Mouse (Mus musculus) left cerebral cortex, postnatal 25 days (tissue): ENCODE measurements around the gene Proca1. TPM values are rescaled to one million over a fixed set of nuclear protein-coding genes. Genes with fewer than 3 reads are reported as not detected.
A peak's percentile ranks its signal among the peaks of the same experiment; 100 is the strongest.

Experiments used
- DNase-seq, 2 experiments: peaks; one replicate each; pipeline ENCODE4 v3.0.0; 2022; ENCODE audit warnings: low spot score in 2 of 2, mixed read lengths in 1 of 2
- intact Hi-C: fragments of 180-260 bp; cut with DNase I; formaldehyde crosslinking; loops from one replicate; pipeline ENCODE4 v1.15.1; 2025
- total RNA-seq, 2 experiments: library from RNA; stranded (reverse); gene quantifications; 2 replicates each; pipeline ENCODE4 v1.2.3; 2021

The Proca1 gene
- total RNA-seq, 2 experiments from 2014 or later, result 6.2 to 6.4 TPM

GRCm38 (mm10) chr11:78164604-78164923, 28.6 kb upstream of the Proca1 start:
- DNase-seq, result no peak
- intact Hi-C loops, result loop anchor here (2.0 kb wide), 1 partner anchor 70 kb away; the partner anchor contains the start of gene Fam222b

DNA sequence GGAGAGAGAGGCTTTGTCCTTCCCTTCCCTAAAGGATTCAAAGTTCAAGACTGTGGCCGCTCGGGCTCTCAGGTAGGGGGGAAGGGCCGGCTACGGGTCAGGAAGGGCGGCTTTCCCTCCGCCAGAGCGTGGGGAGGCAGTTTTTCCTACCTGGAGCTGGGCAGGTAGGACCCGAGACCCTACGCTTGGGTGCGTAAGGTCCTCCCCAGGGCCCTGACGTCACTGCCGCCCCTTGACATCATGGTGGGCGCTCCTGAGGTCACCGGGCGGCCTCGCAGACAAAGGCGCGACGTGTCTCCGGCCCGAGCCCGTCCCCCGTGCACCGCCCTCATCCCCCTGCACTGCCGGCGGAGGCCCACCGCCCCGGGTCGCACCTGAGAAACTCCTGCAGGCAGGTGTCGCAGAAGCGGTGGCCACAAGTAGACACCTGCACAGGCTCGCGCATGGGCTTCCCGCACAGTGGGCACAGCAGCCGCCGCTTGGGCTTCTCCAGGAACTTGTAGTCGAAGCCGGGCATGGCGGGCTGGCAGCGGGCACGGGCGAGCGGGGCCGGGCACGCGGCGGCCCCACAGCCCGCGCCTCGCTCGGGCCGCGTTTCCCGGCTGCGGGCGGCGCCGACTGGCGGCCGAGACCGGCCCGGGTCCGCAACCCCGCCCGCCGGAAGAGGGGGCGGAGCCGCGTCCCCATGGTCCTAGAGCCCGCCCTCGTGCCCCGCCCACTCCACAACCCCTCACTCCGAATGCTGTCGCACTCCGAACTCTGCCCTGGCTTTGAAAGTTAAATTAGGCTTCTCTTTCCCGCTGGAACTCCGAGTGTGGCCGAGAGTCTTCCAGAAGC, 28.1 kb upstream of the Proca1 start, which contains the start of gene Traf4:
Gene Traf4, minus strand, starts transcription at position 666 of the 837 bp plus-strand sequence.
- DNase-seq, result peak in 1 of 2 experiments; percentile 77
- intact Hi-C loops, result loop anchor here (2.0 kb wide), 1 partner anchor 70 kb away; the partner anchor contains the start of gene Fam222b

DNA sequence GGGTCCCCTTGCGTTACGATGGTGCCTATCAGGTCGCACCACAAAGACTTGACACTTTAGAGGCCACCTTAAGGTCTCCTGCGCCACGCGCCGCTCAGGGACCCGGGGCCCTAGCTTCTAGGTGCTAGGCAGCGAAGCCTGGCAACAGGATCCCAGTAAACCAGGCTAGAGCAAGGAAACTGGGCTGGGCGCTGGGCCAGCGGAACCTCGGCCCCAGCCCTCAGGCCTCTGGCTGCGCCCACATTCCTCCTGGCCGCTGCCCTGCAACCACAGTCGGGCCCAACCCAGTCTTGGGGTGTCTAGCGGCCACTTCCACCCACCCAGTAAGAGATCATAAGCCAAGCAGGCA, 27.5 kb upstream of the Proca1 start:
- intact Hi-C loops, result loop anchor here (2.0 kb wide), 1 partner anchor 71 kb away; the partner anchor contains the start of gene Fam222b
- no peak for DNase-seq

- DNase-seq, result no peak
- intact Hi-C loops, result no loop called here
These were observed 27.0 kb upstream of the Proca1 start for GRCm38 (mm10) chr11:78166161-78166560.

DNA sequence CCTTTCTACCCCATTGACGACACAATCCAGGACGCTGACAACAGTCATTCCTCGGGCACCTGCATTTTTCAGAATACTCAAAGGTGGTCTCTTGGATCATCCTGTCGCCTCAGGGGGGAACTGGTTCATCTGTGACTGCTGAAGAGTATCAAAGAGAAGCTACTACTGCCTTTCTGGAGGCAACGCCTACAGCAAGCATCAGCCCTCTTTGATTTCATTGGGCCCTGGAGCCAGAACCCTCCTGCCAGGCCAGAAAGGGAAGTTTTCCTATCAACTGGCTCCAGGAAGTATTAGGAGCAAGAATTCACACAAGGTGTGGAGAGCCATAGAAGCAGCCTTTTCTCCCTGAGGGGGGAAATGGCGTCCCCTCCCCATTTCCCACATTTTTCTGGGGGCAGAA, 26.6 kb upstream of the Proca1 start:
- no peak for DNase-seq
- intact Hi-C loops, result no loop called here

DNA sequence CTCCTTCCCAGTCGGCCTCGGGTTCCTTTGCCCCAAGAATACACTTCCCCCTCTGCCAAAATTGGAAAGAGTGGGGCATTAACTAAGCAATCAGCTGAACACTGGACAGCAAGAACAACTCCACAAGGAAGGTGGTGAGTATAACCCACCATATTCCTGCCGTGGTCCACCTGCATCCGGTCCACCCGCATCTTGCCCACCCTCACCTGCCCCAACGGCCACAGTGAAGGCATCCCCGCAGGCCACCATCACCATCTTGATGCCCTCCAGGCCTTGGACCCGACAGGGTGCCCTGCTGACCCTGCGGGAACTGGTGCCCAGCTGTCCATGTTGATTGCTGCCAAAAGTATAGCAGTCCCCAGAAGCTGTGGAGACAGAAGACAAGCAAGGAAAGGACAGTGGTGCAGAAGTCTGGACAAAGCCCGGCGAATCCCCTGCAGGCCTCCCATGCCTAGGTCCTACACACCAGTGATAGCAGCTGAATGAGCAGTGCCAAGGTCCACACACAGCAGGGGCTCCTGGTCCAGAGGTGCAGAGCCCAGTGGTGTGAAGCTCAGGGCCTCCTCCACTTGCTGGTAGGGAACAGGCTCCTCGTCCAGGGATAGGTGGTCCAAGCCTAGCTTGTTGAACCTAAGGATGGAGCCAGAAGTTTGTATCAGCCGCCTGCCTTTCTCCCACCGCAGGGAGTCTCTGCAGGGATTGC, 25.8 kb upstream of the Proca1 start:
- no peak for DNase-seq
- intact Hi-C loops, result no loop called here

- no peak for DNase-seq
- intact Hi-C loops, result no loop called here
These were observed 24.4 kb upstream of the Proca1 start for GRCm38 (mm10) chr11:78168541-78169468.

DNA sequence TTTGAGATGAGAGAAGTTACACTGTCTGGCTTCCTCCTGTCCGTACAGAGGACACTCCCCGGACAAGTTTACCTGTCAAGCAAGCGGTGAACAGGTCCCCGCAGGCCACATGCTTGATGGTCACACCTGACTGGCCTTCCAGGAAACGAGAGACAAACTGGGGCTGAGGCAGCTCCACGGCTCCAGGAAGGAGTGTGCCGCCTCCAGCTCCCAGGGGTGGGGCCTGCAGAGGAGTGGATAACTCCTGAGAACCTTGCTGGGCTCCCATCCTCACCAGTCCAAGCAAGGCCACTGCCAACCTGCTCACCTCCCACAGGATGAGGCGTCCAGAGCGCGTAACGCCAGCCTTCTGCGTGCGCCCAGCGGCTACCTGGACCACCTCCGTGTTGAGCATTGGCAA, 22.9 kb upstream of the Proca1 start:
- DNase-seq, result no peak
- intact Hi-C loops, result loop anchor here (10.0 kb wide), 1 partner anchor 346 kb away; no protein-coding TSS in a partner anchor

DNA sequence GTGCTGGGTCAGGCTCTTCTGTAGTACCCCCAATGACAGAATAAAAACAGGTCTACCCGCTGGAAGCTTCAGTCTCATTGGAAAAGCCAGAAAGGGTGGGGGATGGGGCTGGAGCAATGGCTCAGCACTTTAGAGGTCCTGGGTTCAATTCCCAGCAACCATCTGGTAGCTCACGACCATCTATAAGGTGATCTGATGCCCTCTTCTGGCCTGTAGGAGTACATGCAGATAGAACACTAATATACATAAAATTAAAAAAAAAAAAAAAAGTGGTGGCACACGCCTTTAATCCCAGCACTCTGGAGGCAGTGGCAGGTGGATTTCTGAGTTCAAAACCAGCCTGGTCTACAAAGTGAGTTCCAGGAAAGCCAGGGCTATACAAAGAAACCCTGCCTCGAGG, 21.9 kb upstream of the Proca1 start:
- intact Hi-C loops, result loop anchor here (10.0 kb wide), 1 partner anchor 347 kb away; no protein-coding TSS in a partner anchor
- DNase-seq, result no peak

DNA sequence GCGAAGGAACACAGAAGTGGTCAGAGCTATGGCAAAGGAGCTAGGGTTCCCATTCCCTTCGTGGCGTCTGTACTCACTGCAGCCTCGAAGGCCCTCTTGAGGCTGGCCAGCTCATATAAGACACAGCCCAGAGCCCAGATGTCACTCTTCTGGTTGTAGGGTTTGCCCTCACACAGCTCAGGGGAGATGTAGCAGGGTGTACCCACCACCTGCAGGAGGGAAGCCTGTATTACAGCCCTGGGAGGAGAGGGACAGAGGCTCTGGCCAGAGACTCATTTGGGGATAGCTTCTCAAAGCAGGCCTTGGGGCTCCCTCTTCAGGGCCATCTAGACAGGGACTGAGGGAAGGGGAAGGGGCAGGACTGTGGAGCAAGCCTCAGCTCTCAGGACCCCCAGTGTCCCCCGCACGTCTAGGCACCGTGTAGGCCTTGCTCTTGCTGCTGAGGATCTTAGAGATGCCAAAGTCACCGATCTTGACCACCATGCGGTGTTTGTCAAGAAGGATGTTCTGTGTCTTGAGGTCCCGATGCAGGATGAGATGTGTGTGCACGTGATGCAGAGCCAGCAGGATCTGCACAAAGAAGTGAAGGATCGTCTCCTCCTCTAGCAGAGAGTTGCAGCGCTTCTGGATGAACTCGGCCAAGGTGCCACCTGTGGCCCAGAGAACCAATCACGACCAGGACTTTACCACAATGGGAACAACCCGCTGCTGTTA, 21.0 kb upstream of the Proca1 start:
- intact Hi-C loops, result loop anchor here (10.0 kb wide), 1 partner anchor 347 kb away; no protein-coding TSS in a partner anchor

GRCm38 (mm10) chr11:78172748-78173383, 20.3 kb upstream of the Proca1 start:
- no peak for DNase-seq
- intact Hi-C loops, result loop anchor here (10.0 kb wide), 1 partner anchor 348 kb away; no protein-coding TSS in a partner anchor

More for the DNA sequence above, 21.0 kb upstream of the Proca1 start:
- DNase-seq, result no peak

DNA sequence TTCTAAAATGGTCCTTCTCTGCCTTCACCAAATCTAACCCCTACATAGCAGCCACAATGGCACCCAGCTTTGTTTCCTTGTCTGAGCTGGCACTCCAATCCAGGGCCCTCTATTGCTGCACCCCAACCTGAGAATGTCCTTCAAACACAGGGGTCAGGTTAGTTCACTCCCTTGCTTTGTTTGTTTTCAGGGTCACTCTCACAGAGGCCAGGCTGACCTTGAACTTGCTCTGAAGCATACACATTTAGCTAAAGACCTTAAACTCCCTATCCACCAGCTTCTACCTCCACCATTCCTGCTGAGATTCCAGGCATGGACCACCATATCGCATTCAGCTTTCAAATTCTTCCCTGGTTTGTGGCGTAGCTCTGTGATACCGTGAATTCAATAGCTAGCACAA, 18.7 kb upstream of the Proca1 start:
- intact Hi-C loops, result loop anchor here (10.0 kb wide), 1 partner anchor 350 kb away; no protein-coding TSS in a partner anchor
- no peak for DNase-seq

- DNase-seq, result no peak
- intact Hi-C loops, result loop anchor here (2.0 to 10.0 kb wide), 3 partner anchors 23 to 351 kb away; partner anchors contain the start of gene Dhrs13
These were observed 17.3 kb upstream of the Proca1 start for GRCm38 (mm10) chr11:78175771-78176401.

GRCm38 (mm10) chr11:78176402-78176862, 16.8 kb upstream of the Proca1 start, which contains the start of the genes Nek8 and Tlcd1:
Gene Nek8 (minus strand): TSS chr11:78176675.
Gene Tlcd1 (plus strand): TSS chr11:78176711.
- intact Hi-C loops, result loop anchor here (2.0 to 10.0 kb wide), 3 partner anchors 24 to 352 kb away; partner anchors contain the start of gene Dhrs13
- peak; percentile 82 to 83 for DNase-seq

GRCm38 (mm10) chr11:78176905-78177331, 16.3 kb upstream of the Proca1 start:
- no peak for DNase-seq
- intact Hi-C loops, result loop anchor here (1.0 to 10.0 kb wide), 4 partner anchors 24 to 352 kb away; partner anchors contain the start of gene Dhrs13

DNA sequence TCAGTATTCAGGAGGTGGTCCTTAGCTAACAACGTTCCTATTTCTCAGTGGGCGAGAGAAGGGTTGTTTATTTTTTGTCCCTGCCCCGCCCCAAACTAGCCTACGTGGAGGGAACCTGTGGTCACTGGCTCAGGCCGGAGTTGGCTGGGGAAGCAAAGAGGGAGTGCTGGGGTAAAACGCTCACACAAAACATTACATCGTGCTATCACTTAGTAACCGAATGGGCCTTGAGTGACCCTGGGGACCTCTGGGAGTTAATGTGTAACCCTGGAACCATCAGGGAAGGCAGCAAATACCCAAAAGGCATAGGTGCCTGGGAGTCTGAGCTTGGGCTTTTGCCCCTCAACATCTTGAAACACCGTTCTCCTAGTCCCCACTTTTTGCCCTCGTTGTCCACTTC, 15.8 kb upstream of the Proca1 start:
- no peak for DNase-seq
- intact Hi-C loops, result loop anchor here (1.0 to 10.0 kb wide), 4 partner anchors 25 to 353 kb away; partner anchors contain the start of gene Dhrs13
